Mouse (Mus musculus): ENCODE data around the gene Cmc2. TPM values are rescaled to one million over a fixed set of nuclear protein-coding genes. Genes with fewer than 3 reads are reported as not detected.
A peak's percentile ranks its signal among the peaks of the same experiment; 100 is the strongest.

The Cmc2 gene
- total RNA-seq, 2 experiments from 2014 or later = 24.9 to 25.4 TPM

- DNase-seq (ENCODE audit: low spot score in 2 of 2) = peak in 1 of 2 experiments; percentile 25
These were observed 284 bp downstream of the Cmc2 start for GRCm38 (mm10) chr8:116921005-116921336.

GRCm38 (mm10) chr8:116905836-116906235, 15.4 kb downstream of the Cmc2 start:
- no peak for DNase-seq (ENCODE audit: low spot score in 2 of 2)

GRCm38 (mm10) chr8:116905252-116905651, 16.0 kb downstream of the Cmc2 start:
- DNase-seq (ENCODE audit: low spot score in 2 of 2) = no peak

- no peak for DNase-seq (ENCODE audit: low spot score in 2 of 2)
These were observed 16.5 kb downstream of the Cmc2 start for GRCm38 (mm10) chr8:116904736-116905135.

- no peak for DNase-seq (ENCODE audit: low spot score in 2 of 2)
These were observed 25.7 kb downstream of the Cmc2 start for GRCm38 (mm10) chr8:116895521-116895920.

GRCm38 (mm10) chr8:116893938-116894337, 27.3 kb downstream of the Cmc2 start:
- DNase-seq (ENCODE audit: low spot score in 2 of 2) = no peak

GRCm38 (mm10) chr8:116892636-116893035, 28.6 kb downstream of the Cmc2 start:
- DNase-seq (ENCODE audit: low spot score in 2 of 2) = no peak

GRCm38 (mm10) chr8:116892130-116892529, 29.1 kb downstream of the Cmc2 start:
- DNase-seq (ENCODE audit: low spot score in 2 of 2) = no peak

- no peak for DNase-seq (ENCODE audit: low spot score in 2 of 2)
These were observed 29.8 kb downstream of the Cmc2 start for GRCm38 (mm10) chr8:116891446-116891845.

GRCm38 (mm10) chr8:116887813-116888212, 33.4 kb downstream of the Cmc2 start:
- DNase-seq (ENCODE audit: low spot score in 2 of 2) = no peak

GRCm38 (mm10) chr8:116881396-116881795, 39.9 kb downstream of the Cmc2 start:
- DNase-seq (ENCODE audit: low spot score in 2 of 2) = no peak

GRCm38 (mm10) chr8:116875798-116876450, 45.3 kb downstream of the Cmc2 start:
- DNase-seq (ENCODE audit: low spot score in 2 of 2) = no peak

GRCm38 (mm10) chr8:116873986-116874385, 47.3 kb downstream of the Cmc2 start:
- no peak for DNase-seq (ENCODE audit: low spot score in 2 of 2)

GRCm38 (mm10) chr8:116873586-116873985, 47.7 kb downstream of the Cmc2 start:
- DNase-seq (ENCODE audit: low spot score in 2 of 2) = no peak

GRCm38 (mm10) chr8:116872761-116873342, 48.4 kb downstream of the Cmc2 start:
- DNase-seq (ENCODE audit: low spot score in 2 of 2) = no peak

- DNase-seq (ENCODE audit: low spot score in 2 of 2) = peak in 1 of 2 experiments; percentile 35
These were observed 52.6 kb downstream of the Cmc2 start for GRCm38 (mm10) chr8:116868699-116869098.

- no peak for DNase-seq (ENCODE audit: low spot score in 2 of 2)
These were observed 53.9 kb downstream of the Cmc2 start for GRCm38 (mm10) chr8:116867321-116867720.

- DNase-seq (ENCODE audit: low spot score in 2 of 2) = peak in 1 of 2 experiments; percentile 41
These were observed 54.9 kb downstream of the Cmc2 start for GRCm38 (mm10) chr8:116866118-116866903.

GRCm38 (mm10) chr8:116864514-116864913, 56.7 kb downstream of the Cmc2 start:
- no peak for DNase-seq (ENCODE audit: low spot score in 2 of 2)

- no peak for DNase-seq (ENCODE audit: low spot score in 2 of 2)
These were observed 57.2 kb downstream of the Cmc2 start for GRCm38 (mm10) chr8:116864022-116864387.

- DNase-seq (ENCODE audit: low spot score in 2 of 2) = peak; percentile 70 to 82
These were observed 57.8 kb downstream of the Cmc2 start for GRCm38 (mm10) chr8:116863357-116864021.

GRCm38 (mm10) chr8:116862191-116862590, 59.1 kb downstream of the Cmc2 start:
- no peak for DNase-seq (ENCODE audit: low spot score in 2 of 2)

Measured in gastrocnemius, postnatal 4 days (tissue).